Mouse (Mus musculus): ENCODE data around the gene Fut2. TPM values are rescaled to one million over a fixed set of nuclear protein-coding genes. Genes with fewer than 3 reads are reported as not detected.

Fut2 gene
- total RNA-seq, 1 experiment, result 0.27 TPM

GRCm38 (mm10) chr7:45642083-45642482 is 24.1 kb downstream of the Fut2 start:
- in situ Hi-C loops (cut with MboI; ENCODE audit: low sequenced_read_pairs in 2 of 2, unreplicated experiment in 2 of 2), result no loop called here
- TF ChIP-seq CHD2 (IDR thresholded peaks at IDR 0.05; ENCODE audit: low read depth, low read length) (no peak), ZC3H11A (IDR thresholded peaks at IDR 0.05; ENCODE audit: borderline replicate concordance, low read depth, low read length) (no peak), ZNF384 (IDR thresholded peaks at IDR 0.05; ENCODE audit: low read depth, low read length) (no peak), HCFC1 (IDR thresholded peaks at IDR 0.05; ENCODE audit: borderline replicate concordance, insufficient read depth, low read length) (no peak), MAFK (IDR thresholded peaks at IDR 0.05; ENCODE audit: insufficient read depth, low read depth, low read length) (no peak)
- Histone ChIP-seq H3K4me1 (ENCODE audit: control insufficient read depth in 2 of 2, insufficient read depth in 2 of 2, low read length in 2 of 2, poor library complexity in 1 of 2) (peaks cover 0 to 15% of the 10 kb centered on the region in 2 experiments; a peak in 1 of 4 replicates), H3K4me3 (ENCODE audit: insufficient read depth in 1 of 2, low read depth in 1 of 2, low read length in 2 of 2, poor library complexity in 1 of 2, severe bottlenecking in 1 of 2) (no peak overlapping the region), H3K36me3 (ENCODE audit: control insufficient read depth, insufficient read depth, low read length, poor library complexity, severe bottlenecking) (peaks cover 2% of the 10 kb centered on the region; the same call in 1 of the 2 replicates), H3K9ac (ENCODE audit: insufficient read depth, low read depth, low read length, poor library complexity, severe bottlenecking) (no peak overlapping the region), H3K9me3 (ENCODE audit: control insufficient read depth, insufficient read depth, low read depth, low read length) (no peaks in the 10 kb centered on the region), H3K27ac (ENCODE audit: insufficient read depth, low read depth, low read length, poor library complexity, severe bottlenecking) (no peak overlapping the region)
- no peak for DNase-seq (ENCODE audit: low read depth, low spot score)

- no peak for DNase-seq (ENCODE audit: low read depth, low spot score)
- Histone ChIP-seq H3K4me1 (ENCODE audit: control insufficient read depth in 2 of 2, insufficient read depth in 2 of 2, low read length in 2 of 2, poor library complexity in 1 of 2) (peaks cover 0 to 15% of the 10 kb centered on the region in 2 experiments; a peak in 1 of 4 replicates), H3K9ac (ENCODE audit: insufficient read depth, low read depth, low read length, poor library complexity, severe bottlenecking) (no peak overlapping the region), H3K9me3 (ENCODE audit: control insufficient read depth, insufficient read depth, low read depth, low read length) (no peaks in the 10 kb centered on the region), H3K27ac (ENCODE audit: insufficient read depth, low read depth, low read length, poor library complexity, severe bottlenecking) (no peak overlapping the region), H3K4me3 (ENCODE audit: insufficient read depth in 1 of 2, low read depth in 1 of 2, low read length in 2 of 2, poor library complexity in 1 of 2, severe bottlenecking in 1 of 2) (no peak overlapping the region), H3K36me3 (ENCODE audit: control insufficient read depth, insufficient read depth, low read length, poor library complexity, severe bottlenecking) (peaks cover 2% of the 10 kb centered on the region; the same call in 1 of the 2 replicates)
- TF ChIP-seq MAFK (IDR thresholded peaks at IDR 0.05; ENCODE audit: insufficient read depth, low read depth, low read length) (no peak), ZNF384 (IDR thresholded peaks at IDR 0.05; ENCODE audit: low read depth, low read length) (no peak), HCFC1 (IDR thresholded peaks at IDR 0.05; ENCODE audit: borderline replicate concordance, insufficient read depth, low read length) (no peak), ZC3H11A (IDR thresholded peaks at IDR 0.05; ENCODE audit: borderline replicate concordance, low read depth, low read length) (no peak), CHD2 (IDR thresholded peaks at IDR 0.05; ENCODE audit: low read depth, low read length) (no peak)
- in situ Hi-C loops (cut with MboI; ENCODE audit: low sequenced_read_pairs in 2 of 2, unreplicated experiment in 2 of 2), result no loop called here
Observed at GRCm38 (mm10) chr7:45641391-45642040, 24.7 kb downstream of the Fut2 start.

GRCm38 (mm10) chr7:45640191-45640957 is 25.8 kb downstream of the Fut2 start:
- TF ChIP-seq ZNF384 (IDR thresholded peaks at IDR 0.05; ENCODE audit: low read depth, low read length), result no peak
- TF ChIP-seq CHD2 (IDR thresholded peaks at IDR 0.05; ENCODE audit: low read depth, low read length), result no peak
- no peak for TF ChIP-seq HCFC1 (IDR thresholded peaks at IDR 0.05; ENCODE audit: borderline replicate concordance, insufficient read depth, low read length)
- no peak for TF ChIP-seq ZC3H11A (IDR thresholded peaks at IDR 0.05; ENCODE audit: borderline replicate concordance, low read depth, low read length)
- no peak for TF ChIP-seq MAFK (IDR thresholded peaks at IDR 0.05; ENCODE audit: insufficient read depth, low read depth, low read length)
- no peak for DNase-seq (ENCODE audit: low read depth, low spot score)
- no peaks in the 10 kb centered on the region for H3K9me3 ChIP-seq (ENCODE audit: control insufficient read depth, insufficient read depth, low read depth, low read length)
- no peak overlapping the region for H3K4me3 ChIP-seq (ENCODE audit: insufficient read depth in 1 of 2, low read depth in 1 of 2, low read length in 2 of 2, poor library complexity in 1 of 2, severe bottlenecking in 1 of 2)
- H3K27ac ChIP-seq (ENCODE audit: insufficient read depth, low read depth, low read length, poor library complexity, severe bottlenecking), result no peak overlapping the region
- peaks cover 1 to 17% of the 10 kb centered on the region in 2 experiments; a peak in 2 of 4 replicates for H3K4me1 ChIP-seq (ENCODE audit: control insufficient read depth in 2 of 2, insufficient read depth in 2 of 2, low read length in 2 of 2, poor library complexity in 1 of 2)
- in situ Hi-C loops (cut with MboI; ENCODE audit: low sequenced_read_pairs in 2 of 2, unreplicated experiment in 2 of 2), result no loop called here
- H3K36me3 ChIP-seq (ENCODE audit: control insufficient read depth, insufficient read depth, low read length, poor library complexity, severe bottlenecking), result peaks cover 2% of the 10 kb centered on the region; the same call in 1 of the 2 replicates
- H3K9ac ChIP-seq (ENCODE audit: insufficient read depth, low read depth, low read length, poor library complexity, severe bottlenecking), result no peak overlapping the region

- Histone ChIP-seq H3K4me3 (ENCODE audit: insufficient read depth in 1 of 2, low read depth in 1 of 2, low read length in 2 of 2, poor library complexity in 1 of 2, severe bottlenecking in 1 of 2) (peak within 1 kb of the TSS in 1 of 2 experiments; percentile 10; a peak in 1 of 4 replicates), H3K4me1 (ENCODE audit: control insufficient read depth in 2 of 2, insufficient read depth in 2 of 2, low read length in 2 of 2, poor library complexity in 1 of 2) (peaks cover 1 to 16% of the 10 kb centered on the region in 2 experiments; a peak in 2 of 4 replicates), H3K9ac (ENCODE audit: insufficient read depth, low read depth, low read length, poor library complexity, severe bottlenecking) (no peak within 1 kb of the TSS), H3K36me3 (ENCODE audit: control insufficient read depth, insufficient read depth, low read length, poor library complexity, severe bottlenecking) (peaks cover 2% of the 10 kb centered on the region; the same call in 1 of the 2 replicates), H3K9me3 (ENCODE audit: control insufficient read depth, insufficient read depth, low read depth, low read length) (no peaks in the 10 kb centered on the region), H3K27ac (ENCODE audit: insufficient read depth, low read depth, low read length, poor library complexity, severe bottlenecking) (no peak within 1 kb of the TSS)
- in situ Hi-C loops (cut with MboI; ENCODE audit: low sequenced_read_pairs in 2 of 2, unreplicated experiment in 2 of 2), result no loop called here
- TF ChIP-seq ZNF384 (IDR thresholded peaks at IDR 0.05; ENCODE audit: low read depth, low read length) (no peak), MAFK (IDR thresholded peaks at IDR 0.05; ENCODE audit: insufficient read depth, low read depth, low read length) (no peak), CHD2 (IDR thresholded peaks at IDR 0.05; ENCODE audit: low read depth, low read length) (no peak), ZC3H11A (IDR thresholded peaks at IDR 0.05; ENCODE audit: borderline replicate concordance, low read depth, low read length) (no peak), HCFC1 (IDR thresholded peaks at IDR 0.05; ENCODE audit: borderline replicate concordance, insufficient read depth, low read length) (no peak)
- DNase-seq (ENCODE audit: low read depth, low spot score), result no peak
Observed at GRCm38 (mm10) chr7:45639561-45640027, 26.6 kb downstream of the Fut2 start, which contains the start of gene Mamstr. Gene Mamstr, plus strand, starts transcription at chr7:45639977.
